Mouse (Mus musculus): Measurements from ENCODE around the gene Zscan12. TPM values are rescaled to one million over a fixed set of nuclear protein-coding genes. Genes with fewer than 3 reads are reported as not detected.

Zscan12 gene
- polyA plus RNA-seq, 1 experiment: 5.7 TPM

- no peak overlapping the region for H3K27ac ChIP-seq (ENCODE audit: insufficient read depth, low read length)
- TF ChIP-seq CTCF (IDR thresholded peaks at IDR 0.05; ENCODE audit: extremely low read depth, insufficient read depth, low read length) (no peak), POLR2A (IDR thresholded peaks at IDR 0.05; ENCODE audit: extremely low read depth, insufficient read depth, low read length) (no peak)
- H3K4me1 ChIP-seq (ENCODE audit: control insufficient read depth, insufficient read depth, low read length): 0 out of 2 replicates have a peak, but pooled peaks cover 2% of the 10 kb centered on the region
- H3K4me3 ChIP-seq (ENCODE audit: insufficient read depth, low read length): no peak overlapping the region
Observed at GRCm38 (mm10) chr13:21415266-21415665, 52.6 kb downstream of the Zscan12 start.

GRCm38 (mm10) chr13:21415750-21416149 is 53.1 kb downstream of the Zscan12 start:
- no peak overlapping the region for H3K27ac ChIP-seq (ENCODE audit: insufficient read depth, low read length)
- 0 out of 2 replicates have a peak, but pooled peaks cover 2% of the 10 kb centered on the region for H3K4me1 ChIP-seq (ENCODE audit: control insufficient read depth, insufficient read depth, low read length)
- no peak for TF ChIP-seq CTCF (IDR thresholded peaks at IDR 0.05; ENCODE audit: extremely low read depth, insufficient read depth, low read length)
- no peak for TF ChIP-seq POLR2A (IDR thresholded peaks at IDR 0.05; ENCODE audit: extremely low read depth, insufficient read depth, low read length)
- H3K4me3 ChIP-seq (ENCODE audit: insufficient read depth, low read length): no peak overlapping the region

GRCm38 (mm10) chr13:21417298-21418010 is 54.8 kb downstream of the Zscan12 start:
- H3K4me1 ChIP-seq (ENCODE audit: control insufficient read depth, insufficient read depth, low read length): 0 out of 2 replicates have a peak, but pooled peaks cover 2% of the 10 kb centered on the region
- TF ChIP-seq POLR2A (IDR thresholded peaks at IDR 0.05; ENCODE audit: extremely low read depth, insufficient read depth, low read length) (no peak), CTCF (IDR thresholded peaks at IDR 0.05; ENCODE audit: extremely low read depth, insufficient read depth, low read length) (no peak)
- no peak overlapping the region for H3K27ac ChIP-seq (ENCODE audit: insufficient read depth, low read length)
- H3K4me3 ChIP-seq (ENCODE audit: insufficient read depth, low read length): no peak overlapping the region

GRCm38 (mm10) chr13:21418865-21419264 is 56.2 kb downstream of the Zscan12 start:
- 0 out of 2 replicates have a peak, but pooled peaks cover 2% of the 10 kb centered on the region for H3K4me1 ChIP-seq (ENCODE audit: control insufficient read depth, insufficient read depth, low read length)
- no peak overlapping the region for H3K27ac ChIP-seq (ENCODE audit: insufficient read depth, low read length)
- TF ChIP-seq CTCF (IDR thresholded peaks at IDR 0.05; ENCODE audit: extremely low read depth, insufficient read depth, low read length) (no peak), POLR2A (IDR thresholded peaks at IDR 0.05; ENCODE audit: extremely low read depth, insufficient read depth, low read length) (no peak)

More at GRCm38 (mm10) chr13:21418865-21419264, 56.2 kb downstream of the Zscan12 start:
- no peak overlapping the region for H3K4me3 ChIP-seq (ENCODE audit: insufficient read depth, low read length)

Other genes with a start within 250 kb of the Zscan12 start
- not detected in 2 replicates for gene Olfr263, start 233.2 kb upstream of the Zscan12 start, polyA plus RNA-seq (2012; rRNA removed)
- not detected in 2 replicates for gene Olfr1368, start 217.0 kb upstream of the Zscan12 start, polyA plus RNA-seq (2012; rRNA removed)
- gene Trim27, start 183.4 kb upstream of the Zscan12 start, polyA plus RNA-seq (2012; rRNA removed): 30.4 and 30.5 TPM in 2 replicates
- gene Gpx5, start 70.1 kb upstream of the Zscan12 start, polyA plus RNA-seq (2012; rRNA removed): 0.10 TPM in 1 of 2 replicates, not detected in the other
- gene Gpx6, start 50.7 kb upstream of the Zscan12 start, polyA plus RNA-seq (2012; rRNA removed): 1.6 TPM in 1 of 2 replicates, not detected in the other
- gene Olfr1367, start 15.9 kb upstream of the Zscan12 start, polyA plus RNA-seq (2012; rRNA removed): not detected in 2 replicates
- 46.5 and 48.1 TPM in 2 replicates for gene Zkscan3, start 39.9 kb downstream of the Zscan12 start, polyA plus RNA-seq (2012; rRNA removed)
- gene Pgbd1, start 78.2 kb downstream of the Zscan12 start, polyA plus RNA-seq (2012; rRNA removed): 2.3 and 3.1 TPM in 2 replicates
- 66.4 and 70.2 TPM in 2 replicates for gene Zscan26, start 90.9 kb downstream of the Zscan12 start, polyA plus RNA-seq (2012; rRNA removed)
- gene Nkapl, start 105.7 kb downstream of the Zscan12 start, polyA plus RNA-seq (2012; rRNA removed): 0.40 and 0.44 TPM in 2 replicates
- 3.8 and 4.1 TPM in 2 replicates for gene Zkscan4, start 116.1 kb downstream of the Zscan12 start, polyA plus RNA-seq (2012; rRNA removed)
- not detected in 2 replicates for gene Gm10065, start 116.6 kb downstream of the Zscan12 start, polyA plus RNA-seq (2012; rRNA removed)
- gene AK157302, start 132.4 kb downstream of the Zscan12 start, polyA plus RNA-seq (2012; rRNA removed): 1.9 and 2.3 TPM in 2 replicates
- 33.2 and 43.7 TPM in 2 replicates for gene Gm11273, start 138.6 kb downstream of the Zscan12 start, polyA plus RNA-seq (2012; rRNA removed)
- gene Zkscan8, start 168.3 kb downstream of the Zscan12 start, polyA plus RNA-seq (2012; rRNA removed): 6.7 and 7.0 TPM in 2 replicates
- not detected in 2 replicates for gene Olfr1366, start 180.0 kb downstream of the Zscan12 start, polyA plus RNA-seq (2012; rRNA removed)
- gene Olfr1535, start 197.1 kb downstream of the Zscan12 start, polyA plus RNA-seq (2012; rRNA removed): not detected in 2 replicates
- gene Olfr1364, start 218.9 kb downstream of the Zscan12 start, polyA plus RNA-seq (2012; rRNA removed): not detected in 2 replicates